Mouse (Mus musculus) CD4-positive naive resting alpha-beta T cell, adult 57 days (primary cell): ENCODE data around the gene Tnr. TPM values are rescaled to one million over a fixed set of nuclear protein-coding genes. Genes with fewer than 3 reads are reported as not detected.

Source experiments
- total RNA-seq: library from RNA; stranded (reverse); gene quantifications from one replicate; pipeline ENCODE4 v1.2.4, GENCODE M21; 2023

Tnr gene
- total RNA-seq, result not detected

GRCm38 (mm10) chr1:159523578-159523977 lies at the start of gene Tnr:
Gene Tnr, plus strand, starts transcription at chr1:159523769.

